Mouse (Mus musculus) CH12.LX (cell line): ENCODE data around the gene Sobp. TPM values are rescaled to one million over a fixed set of nuclear protein-coding genes. Genes with fewer than 3 reads are reported as not detected.

Experiments
- DNase-seq: peaks from one replicate; pipeline ENCODE4 v3.0.0-alpha.2; 2013; ENCODE audit errors: extremely low read depth
- H3K27ac ChIP-seq: 2 replicates; pipeline ENCODE4 v1.5.1; 2012; ENCODE audit warnings: low read depth, mild to moderate bottlenecking, control low read depth, moderate library complexity; ENCODE audit not compliant: insufficient read depth
- H3K27me3 ChIP-seq: replicated peaks from 2 replicates; pipeline ENCODE3; 2012; ENCODE audit warnings: inconsistent platforms
- H3K36me3 ChIP-seq, 2 experiments: replicated peaks in 1 of 2; 2 replicates each; pipeline versions ENCODE3 to v1.6.1; 2012; ENCODE audit warnings: inconsistent platforms in 1 of 2, low read length in 1 of 2, mild to moderate bottlenecking in 1 of 2, mixed read lengths in 1 of 2, moderate library complexity in 1 of 2; ENCODE audit not compliant: control insufficient read depth in 1 of 2, insufficient read depth in 1 of 2
- H3K4me1 ChIP-seq, 2 experiments: 2 replicates each; pipeline ENCODE4 v1.6.1; 2012; ENCODE audit warnings: inconsistent platforms in 1 of 2, moderate library complexity in 1 of 2; ENCODE audit not compliant: insufficient read depth in 2 of 2, control insufficient read depth in 1 of 2
- H3K4me2 ChIP-seq: 2 replicates; pipeline ENCODE4 v1.6.1; 2012; ENCODE audit warnings: low read depth, mild to moderate bottlenecking, control low read depth; ENCODE audit not compliant: poor library complexity, insufficient read depth, severe bottlenecking
- H3K4me3 ChIP-seq, 3 experiments: fragments of 150-350 bp in 1 of 3; sonication (generic) in 1 of 3; replicated peaks in 1 of 3; 2 replicates each; pipeline versions ENCODE3 to v1.5.1; 2011 to 2012; ENCODE audit warnings: low read depth in 2 of 3, low read length in 2 of 3, mild to moderate bottlenecking in 2 of 3, moderate library complexity in 2 of 3, control low read depth in 1 of 3, improper control_type of control experiment in 1 of 3, inconsistent platforms in 1 of 3, mixed read lengths in 1 of 3; ENCODE audit not compliant: poor library complexity in 1 of 3
- H3K79me2 ChIP-seq: replicated peaks from 2 replicates; pipeline ENCODE4 v1.6.1; 2012; ENCODE audit warnings: mild to moderate bottlenecking, moderate library complexity; ENCODE audit not compliant: control insufficient read depth, poor library complexity, insufficient read depth, severe bottlenecking; ENCODE audit errors: extremely low read depth
- H3K9ac ChIP-seq: 2 replicates; pipeline ENCODE4 v1.6.1; 2012; ENCODE audit warnings: low read depth, mild to moderate bottlenecking, control low read depth, moderate library complexity; ENCODE audit not compliant: insufficient read depth
- H3K9me3 ChIP-seq: replicated peaks from 2 replicates; pipeline ENCODE3; 2012; ENCODE audit warnings: low read length, inconsistent platforms, mixed read lengths
- BHLHE40 ChIP-seq: IDR thresholded peaks from 2 replicates; pipeline ENCODE4 v1.6.1; 2011; ENCODE audit warnings: mild to moderate bottlenecking, low read depth, low read length, improper control_type of control experiment
- CTCF ChIP-seq, 2 experiments: IDR thresholded peaks in 1 of 2; conservative IDR thresholded peaks in 1 of 2; 2 replicates each; pipeline ENCODE4 v1.5.1; 2011 to 2012; ENCODE audit warnings: low read depth in 2 of 2, low read length in 2 of 2, improper control_type of control experiment in 1 of 2, inconsistent platforms in 1 of 2, mild to moderate bottlenecking in 1 of 2, moderate library complexity in 1 of 2
- ETS1 ChIP-seq: conservative IDR thresholded peaks from 2 replicates; pipeline ENCODE4 v1.6.1; 2012; ENCODE audit warnings: low read depth, mild to moderate bottlenecking, inconsistent platforms, low read length, improper control_type of control experiment, moderate library complexity
- GABPA ChIP-seq: IDR thresholded peaks from 2 replicates; pipeline ENCODE4 v1.6.1; 2012; ENCODE audit warnings: low read depth, low read length, improper control_type of control experiment, inconsistent platforms; ENCODE audit not compliant: insufficient replicate concordance
- IRF4 ChIP-seq: IDR thresholded peaks from 2 replicates; pipeline ENCODE4 v1.6.1; 2014; ENCODE audit warnings: low read depth, mild to moderate bottlenecking, inconsistent platforms, low read length, improper control_type of control experiment
- MAX ChIP-seq: IDR thresholded peaks from 2 replicates; pipeline ENCODE4 v1.6.1; 2011; ENCODE audit warnings: low read length, improper control_type of control experiment
- MXI1 ChIP-seq: IDR thresholded peaks from 2 replicates; pipeline ENCODE4 v1.6.1; 2011; ENCODE audit warnings: mild to moderate bottlenecking, low read depth, low read length, improper control_type of control experiment
- NRF1 ChIP-seq: IDR thresholded peaks from 2 replicates; pipeline ENCODE4 v1.6.1; 2014; ENCODE audit warnings: low read depth, mild to moderate bottlenecking, inconsistent platforms, low read length, improper control_type of control experiment, moderate library complexity
- PAX5 ChIP-seq: IDR thresholded peaks from 2 replicates; pipeline ENCODE4 v1.6.1; 2012; ENCODE audit warnings: low read length, inconsistent platforms, mixed read lengths
- RAD21 ChIP-seq: IDR thresholded peaks from 2 replicates; pipeline ENCODE4 v1.6.1; 2011; ENCODE audit warnings: low read depth, mild to moderate bottlenecking, low read length, improper control_type of control experiment, moderate library complexity
- SIN3A ChIP-seq: IDR thresholded peaks from 2 replicates; pipeline ENCODE4 v1.6.1; 2012; ENCODE audit warnings: low read length, improper control_type of control experiment, inconsistent platforms
- SMC3 ChIP-seq: IDR thresholded peaks from 2 replicates; pipeline ENCODE4 v1.6.1; 2011; ENCODE audit warnings: low read depth, low read length, improper control_type of control experiment
- TCF12 ChIP-seq: IDR thresholded peaks from 2 replicates; pipeline ENCODE4 v1.6.1; 2014; ENCODE audit warnings: low read depth, mild to moderate bottlenecking, inconsistent platforms, low read length, improper control_type of control experiment
- USF1 ChIP-seq: IDR thresholded peaks from 2 replicates; pipeline ENCODE4 v1.6.1; 2014; ENCODE audit warnings: low read depth, mild to moderate bottlenecking, inconsistent platforms, low read length, improper control_type of control experiment
- USF2 ChIP-seq: conservative IDR thresholded peaks from 2 replicates; pipeline ENCODE4 v1.6.1; 2011; ENCODE audit warnings: low read depth, low read length, improper control_type of control experiment
- ZC3H11A ChIP-seq: IDR thresholded peaks from 2 replicates; pipeline ENCODE4 v1.6.1; 2012; ENCODE audit warnings: low read depth, mild to moderate bottlenecking, inconsistent platforms, low read length, improper control_type of control experiment
- ZNF384 ChIP-seq: IDR thresholded peaks from 2 replicates; pipeline ENCODE4 v1.6.1; 2012; ENCODE audit warnings: low read depth, low read length, improper control_type of control experiment, inconsistent platforms
- dilution Hi-C: fragments of 300-500 bp; cut with MboI; formaldehyde crosslinking; loops from 2 replicates; pipeline ENCODE4 v1.14.3; 2020; ENCODE audit warnings: low sequenced_read_pairs; ENCODE audit not compliant: extremely low pct_unique_long_range_greater_than_20kb, extremely low pct_ligation_motif_present
- in situ Hi-C: fragments of 300-500 bp; cut with MboI; formaldehyde crosslinking; loops from 3 replicates; pipeline ENCODE4 v1.14.3; 2019; ENCODE audit warnings: low sequenced_read_pairs, low pct_ligation_motif_present, low pct_unique_long_range_greater_than_20kb, mixed read lengths
- polyA plus RNA-seq: library from polyadenylated mRNA; unstranded; fragments of >175 nt; gene quantifications from 2 replicates; pipeline ENCODE4 v1.2.1, GENCODE M21; 2012; ENCODE audit warnings: low read depth; ENCODE audit not compliant: insufficient read length
- total RNA-seq, 2 experiments: library from RNA; depleted of rRNA; stranded (reverse); fragments of 300-350 nt in 1 of 2; fragments of >200 nt in 1 of 2; gene quantifications; 2 replicates each; pipeline ENCODE4 v1.2.3; 2012 to 2014

The Sobp gene
- total and polyA plus RNA-seq, 3 experiments, result 0.04 to 0.77 (median 0.08) TPM

- H3K4me2 ChIP-seq, result no peak overlapping the region
- no peak for DNase-seq
- H3K36me3 ChIP-seq, result no peaks in the 10 kb centered on the region
- H3K27me3 ChIP-seq, result no peaks in the 10 kb centered on the region
- no peak overlapping the region for H3K4me3 ChIP-seq
- no peaks in the 10 kb centered on the region for H3K79me2 ChIP-seq
- no peak overlapping the region for H3K27ac ChIP-seq
- no peaks in the 10 kb centered on the region for H3K9me3 ChIP-seq
- in situ Hi-C loops (no loop called here), dilution Hi-C loops (no loop called here)
- H3K4me1 ChIP-seq, result no peaks in the 10 kb centered on the region
- TF ChIP-seq PAX5 (no peak), IRF4 (no peak), GABPA (no peak), BHLHE40 (no peak), USF1 (no peak), ZNF384 (no peak), MAX (no peak)
- no peak overlapping the region for H3K9ac ChIP-seq
Measured at GRCm38 (mm10) chr10:43033481-43034248, 140.7 kb downstream of the Sobp start.

- no peak for DNase-seq
- dilution Hi-C loops (no loop called here), in situ Hi-C loops (no loop called here)
- Histone ChIP-seq H3K27ac (no peak overlapping the region), H3K9me3 (no peaks in the 10 kb centered on the region), H3K4me2 (no peak overlapping the region), H3K9ac (no peak overlapping the region), H3K4me1 (no peaks in the 10 kb centered on the region), H3K79me2 (no peaks in the 10 kb centered on the region), H3K36me3 (no peaks in the 10 kb centered on the region), H3K4me3 (no peak overlapping the region)
- TF ChIP-seq MXI1, result no peak
- TF ChIP-seq RAD21, result no peak
- TF ChIP-seq MAX, result no peak
- no peak for TF ChIP-seq CTCF (conservative IDR thresholded peaks at IDR 0.05 in 1 of 2, IDR thresholded peaks at IDR 0.05 in 1 of 2; ENCODE audit: low read depth in 2 of 2, low read length in 2 of 2)
- no peak for TF ChIP-seq ZC3H11A
- no peak for TF ChIP-seq TCF12
- no peak for TF ChIP-seq SMC3
- TF ChIP-seq NRF1, result no peak
- TF ChIP-seq SIN3A, result no peak
- TF ChIP-seq ETS1, result no peak
- no peak for TF ChIP-seq USF2
- TF ChIP-seq, all 38 proteins: peak for 0
- no peaks in the 10 kb centered on the region for H3K27me3 ChIP-seq
Measured at GRCm38 (mm10) chr10:43027006-43027405, 147.3 kb downstream of the Sobp start.
